Mouse (Mus musculus): ENCODE results near the gene Abca5. TPM values are rescaled to one million over a fixed set of nuclear protein-coding genes. Genes with fewer than 3 reads are reported as not detected.
"Not testable (repeated sequence)": the region's sequence is repeated elsewhere in the genome, so short reads cannot be mapped to it uniquely, and the experiment has no call there.

Gene Abca5
- 0.02 and 0.52 TPM in 2 replicates for total RNA-seq (2015)
- 0.20 and 0.62 TPM in 2 replicates for total RNA-seq (2017)

GRCm38 (mm10) chr11:110337289-110338245, at the start of gene Abca5:
Abca5 (minus strand) TSS chr11:110337716.
- ATAC-seq (replicated peaks; ENCODE audit: poor library complexity), result peak; percentile 97

- ATAC-seq (replicated peaks; ENCODE audit: poor library complexity), result no peak
Measured at GRCm38 (mm10) chr11:110385487-110385886, 48.0 kb upstream of the Abca5 start.

- peak; percentile 65 for ATAC-seq (replicated peaks; ENCODE audit: poor library complexity)
Measured at GRCm38 (mm10) chr11:110380310-110380668, 42.8 kb upstream of the Abca5 start.

- peak; percentile 77 for ATAC-seq (replicated peaks; ENCODE audit: poor library complexity)
Measured at GRCm38 (mm10) chr11:110379661-110380309, 42.3 kb upstream of the Abca5 start.

GRCm38 (mm10) chr11:110374036-110374435, 36.5 kb upstream of the Abca5 start:
- no peak for ATAC-seq (replicated peaks; ENCODE audit: poor library complexity)

GRCm38 (mm10) chr11:110372266-110372954, 34.9 kb upstream of the Abca5 start:
- ATAC-seq (replicated peaks; ENCODE audit: poor library complexity), result peak; percentile 71

GRCm38 (mm10) chr11:110371827-110372226, 34.3 kb upstream of the Abca5 start:
- ATAC-seq (replicated peaks; ENCODE audit: poor library complexity), result no peak

GRCm38 (mm10) chr11:110369312-110370019, 31.9 kb upstream of the Abca5 start:
- no peak for ATAC-seq (replicated peaks; ENCODE audit: poor library complexity)

- no peak for ATAC-seq (replicated peaks; ENCODE audit: poor library complexity)
Measured at GRCm38 (mm10) chr11:110367638-110368037, 30.1 kb upstream of the Abca5 start.

GRCm38 (mm10) chr11:110366902-110367301, 29.4 kb upstream of the Abca5 start:
- ATAC-seq (replicated peaks; ENCODE audit: poor library complexity), result peak; percentile 44; the same call in 1 of the 2 replicates

GRCm38 (mm10) chr11:110365016-110365415, 27.5 kb upstream of the Abca5 start:
- ATAC-seq (replicated peaks; ENCODE audit: poor library complexity), result peak; percentile 97

- peak; percentile 97 for ATAC-seq (replicated peaks; ENCODE audit: poor library complexity)
Measured at GRCm38 (mm10) chr11:110357756-110358551, 20.4 kb upstream of the Abca5 start.

GRCm38 (mm10) chr11:110355131-110355530, 17.6 kb upstream of the Abca5 start:
- not testable (repeated sequence) for ATAC-seq (replicated peaks; ENCODE audit: poor library complexity)

GRCm38 (mm10) chr11:110354261-110354660, 16.7 kb upstream of the Abca5 start:
- no peak for ATAC-seq (replicated peaks; ENCODE audit: poor library complexity)

GRCm38 (mm10) chr11:110348170-110348569, 10.7 kb upstream of the Abca5 start:
- no peak for ATAC-seq (replicated peaks; ENCODE audit: poor library complexity)

GRCm38 (mm10) chr11:110347768-110348167, 10.3 kb upstream of the Abca5 start:
- ATAC-seq (replicated peaks; ENCODE audit: poor library complexity), result no peak

- peak; percentile 18 for ATAC-seq (replicated peaks; ENCODE audit: poor library complexity)
Measured at GRCm38 (mm10) chr11:110336814-110337288, 665 bp downstream of the Abca5 start.

- no peak for ATAC-seq (replicated peaks; ENCODE audit: poor library complexity)
Measured at GRCm38 (mm10) chr11:110330093-110330492, 7.4 kb downstream of the Abca5 start.

- ATAC-seq (replicated peaks; ENCODE audit: poor library complexity), result no peak
Measured at GRCm38 (mm10) chr11:110322266-110322665, 15.2 kb downstream of the Abca5 start.

All from megakaryocyte progenitor cell, adult 5-6 weeks (primary cell).